Mouse (Mus musculus) 3134 (cell line): ENCODE data around the gene Casp7.
"Not testable (repeated sequence)": the region's sequence is repeated elsewhere in the genome, so short reads cannot be mapped to it uniquely, and the experiment has no call there.

Experiments used
- DNase-seq: peaks from one replicate; pipeline ENCODE4 v3.0.0-alpha.2; 2011; ENCODE audit warnings: low spot score; ENCODE audit not compliant: insufficient read length; ENCODE audit errors: extremely low read depth

Gene Casp7

GRCm38 (mm10) chr19:56396669-56397621, at the start of gene Casp7:
Gene Casp7 (plus strand): TSS chr19:56397129.
- DNase-seq: peak; percentile 83

- no peak for DNase-seq
These were observed 47.6 kb upstream of the Casp7 start for GRCm38 (mm10) chr19:56349295-56349694.

- DNase-seq: peak; percentile 85
These were observed 43.2 kb upstream of the Casp7 start for GRCm38 (mm10) chr19:56353689-56354088.

GRCm38 (mm10) chr19:56355201-56355600, 41.7 kb upstream of the Casp7 start:
- no peak for DNase-seq

- peak; percentile 58 for DNase-seq
These were observed 40.2 kb upstream of the Casp7 start for GRCm38 (mm10) chr19:56356480-56357373.

- not testable (repeated sequence) for DNase-seq
These were observed 39.6 kb upstream of the Casp7 start for GRCm38 (mm10) chr19:56357374-56357708.

DNA sequence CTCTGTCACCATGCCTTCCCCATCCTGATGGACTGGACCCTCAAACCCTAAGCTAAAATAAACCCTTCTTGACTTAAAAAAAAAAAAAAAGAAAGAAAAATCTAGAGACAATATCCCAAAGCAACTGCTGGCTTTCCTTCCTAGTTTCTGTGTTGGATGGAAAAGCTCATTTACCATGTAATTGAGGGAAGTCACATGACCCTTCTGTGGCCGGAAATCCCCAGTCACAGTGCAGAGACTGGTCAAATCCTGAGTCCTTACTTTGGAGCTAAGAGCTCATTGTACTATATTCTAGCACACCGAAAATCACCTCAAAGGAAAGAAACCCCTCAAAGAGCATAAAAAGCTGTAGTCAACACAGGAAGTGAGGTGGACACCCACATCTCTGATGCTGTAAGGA, 38.0 kb upstream of the Casp7 start:
- no peak for DNase-seq

GRCm38 (mm10) chr19:56363721-56364460, 33.0 kb upstream of the Casp7 start:
- DNase-seq: no peak

DNA sequence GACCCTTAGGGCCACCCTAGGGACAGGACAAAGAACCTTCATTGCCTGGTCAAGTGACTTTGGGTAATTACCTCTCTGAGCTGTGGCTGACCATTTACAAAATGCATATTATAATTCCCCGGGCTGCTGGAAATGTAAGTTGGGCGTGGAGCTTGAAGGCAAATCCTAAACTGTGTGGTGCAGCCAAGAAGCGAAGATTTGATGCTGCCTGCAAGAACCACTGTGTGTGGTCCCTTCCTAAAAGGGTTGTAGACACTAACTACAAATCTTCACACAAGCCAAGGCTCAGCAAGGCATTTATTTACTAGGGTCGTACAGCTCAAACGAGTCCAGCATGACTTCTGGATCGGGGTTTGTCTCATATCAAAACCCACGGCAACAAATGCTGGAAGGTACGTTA, 32.4 kb upstream of the Casp7 start:
- DNase-seq: no peak

DNA sequence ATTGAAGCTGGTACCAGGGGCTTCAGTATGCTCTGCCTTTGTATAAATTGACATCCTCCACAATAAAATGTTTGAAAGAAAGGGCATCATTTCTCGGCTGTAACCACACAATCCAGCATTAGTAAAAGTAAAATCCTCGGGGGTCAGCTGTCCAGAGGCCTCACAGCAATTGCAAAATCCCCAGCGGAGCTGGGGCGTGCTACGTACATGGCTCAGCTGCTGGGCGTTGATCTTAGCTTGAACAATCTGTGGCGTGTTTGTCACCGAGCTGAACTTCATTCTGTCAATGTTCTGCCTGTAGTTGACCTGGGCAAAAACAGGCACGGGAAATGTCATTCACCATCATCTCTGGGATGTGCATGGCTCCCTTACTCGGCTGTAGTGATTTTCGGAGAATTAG, 30.8 kb upstream of the Casp7 start:
- no peak for DNase-seq

DNA sequence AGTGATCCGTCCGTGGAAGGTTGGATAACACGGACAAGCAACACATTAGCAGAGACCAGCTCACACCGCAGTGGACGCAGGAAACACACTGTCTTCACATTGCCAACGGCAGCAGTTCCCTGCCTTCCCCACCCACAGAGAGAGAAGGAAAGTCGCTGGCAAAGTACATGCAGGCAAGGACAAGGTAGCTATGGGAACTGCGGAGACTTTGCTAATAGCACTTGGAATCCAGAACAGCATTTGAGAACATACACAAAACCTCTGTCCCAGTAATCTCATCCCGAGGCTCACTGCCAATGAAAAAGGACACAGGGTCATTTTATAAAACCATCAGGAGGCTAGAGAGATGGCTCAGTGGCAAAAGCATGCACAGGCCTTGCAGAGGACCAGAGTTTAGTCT, 30.3 kb upstream of the Casp7 start:
- no peak for DNase-seq

- DNase-seq: peak; percentile 53
These were observed 29.2 kb upstream of the Casp7 start for GRCm38 (mm10) chr19:56367778-56368177.

DNA sequence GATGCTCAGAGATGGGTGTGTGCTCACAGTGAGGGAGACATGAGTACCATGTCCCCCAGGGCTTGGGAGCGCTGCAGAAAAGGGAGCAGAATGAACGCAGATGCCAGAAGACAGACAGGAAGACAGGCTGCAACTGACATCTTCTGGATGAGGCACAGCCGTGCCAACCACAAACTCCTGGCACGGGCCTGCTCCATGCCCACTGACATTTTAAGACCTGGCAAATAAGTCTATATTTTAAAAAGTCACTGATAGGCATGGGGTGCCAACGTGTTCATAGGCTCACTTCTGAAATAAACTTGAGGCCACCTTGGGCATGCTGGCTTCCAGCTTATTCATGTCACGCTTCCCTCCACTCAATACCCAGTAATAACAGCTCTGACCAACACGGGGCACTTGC, 28.0 kb upstream of the Casp7 start:
- DNase-seq: no peak

DNA sequence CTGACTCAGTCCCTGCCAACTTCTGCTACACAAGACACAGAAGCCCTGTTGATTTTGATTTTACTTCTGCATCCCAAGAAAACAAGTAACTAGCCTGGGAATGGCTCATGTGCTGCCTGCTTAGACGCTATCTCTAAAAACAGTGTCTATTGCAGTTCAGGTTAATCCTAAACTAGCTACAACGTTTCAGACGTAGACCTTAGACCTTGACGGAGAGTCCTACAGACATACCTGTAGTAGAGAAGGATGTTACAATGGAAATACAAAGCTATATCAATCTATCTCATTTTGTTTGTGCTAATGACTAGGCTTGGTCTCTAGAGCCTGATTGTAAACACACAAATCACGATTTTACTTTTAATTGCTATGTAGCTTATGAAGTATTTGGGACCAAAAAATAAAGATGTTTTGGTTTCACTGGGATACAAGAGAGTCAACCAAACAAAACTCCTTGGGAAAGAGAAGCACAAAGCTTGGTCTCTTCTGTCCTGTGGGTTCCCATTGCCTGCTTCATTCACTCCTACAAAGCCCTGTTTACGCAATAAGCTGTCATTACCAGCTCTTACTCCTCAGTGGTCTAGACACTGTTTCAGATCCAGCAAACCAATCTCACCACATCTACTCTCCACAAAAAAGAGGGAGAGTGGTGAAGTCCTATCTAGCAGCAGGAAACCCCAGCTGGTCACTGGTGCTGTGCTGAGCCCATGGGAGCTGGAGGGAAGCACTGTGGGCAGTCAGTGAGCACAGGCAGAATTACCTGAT, 26.4 kb upstream of the Casp7 start:
- no peak for DNase-seq

- DNase-seq: no peak
These were observed 24.7 kb upstream of the Casp7 start for GRCm38 (mm10) chr19:56372226-56372625.

- no peak for DNase-seq
These were observed 23.7 kb upstream of the Casp7 start for GRCm38 (mm10) chr19:56373246-56373645.

- DNase-seq: peak; percentile 86
These were observed 22.9 kb upstream of the Casp7 start for GRCm38 (mm10) chr19:56374011-56374410.

DNA sequence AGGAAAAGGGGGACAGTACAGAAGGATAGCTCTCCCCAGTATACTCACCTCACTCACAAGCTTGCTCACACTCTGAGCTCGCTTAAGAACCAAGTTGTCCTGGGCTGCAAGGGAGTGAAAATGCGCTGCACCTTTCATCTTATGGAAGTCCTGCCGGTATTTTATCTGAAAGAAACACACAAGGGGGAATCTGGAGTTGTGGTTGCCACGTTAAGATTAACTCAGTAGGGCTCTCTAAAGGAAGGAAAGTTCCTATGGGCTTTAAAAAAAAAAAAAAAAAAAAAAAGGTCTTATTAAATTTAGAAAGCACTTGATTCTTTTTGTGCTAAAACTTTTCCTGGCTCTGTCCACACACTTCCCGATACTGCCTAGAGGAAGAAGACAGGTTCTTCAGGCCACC, 18.9 kb upstream of the Casp7 start:
- no peak for DNase-seq

DNA sequence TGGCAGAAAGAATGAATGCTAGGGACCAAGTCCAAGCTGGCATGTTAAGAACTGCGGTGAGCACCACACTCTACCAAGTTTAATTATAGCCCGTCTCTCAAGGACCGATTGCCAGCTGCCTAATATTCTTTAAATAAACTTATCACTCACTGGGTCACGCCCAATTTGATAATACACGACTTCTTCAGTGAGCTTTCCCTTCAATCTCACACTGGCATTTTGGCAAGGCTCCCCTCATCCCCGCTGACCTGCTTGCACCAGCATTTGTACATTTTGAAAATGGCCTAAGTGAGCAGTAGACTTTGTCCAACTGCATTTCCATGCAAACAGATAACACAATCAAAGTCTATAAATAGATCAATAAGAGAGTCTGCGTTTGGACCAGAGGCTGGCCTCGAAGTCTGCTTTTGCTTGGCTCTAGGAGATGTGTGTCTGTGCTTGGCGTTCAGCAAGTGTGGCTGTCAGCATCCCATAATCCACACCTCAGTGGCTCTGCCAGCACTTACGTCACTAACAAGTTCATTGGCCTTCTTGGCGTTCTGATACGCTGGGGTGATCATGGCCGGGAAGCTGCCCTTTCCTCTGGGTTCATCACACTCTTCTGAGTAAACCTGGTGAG, 18.3 kb upstream of the Casp7 start:
- no peak for DNase-seq

- DNase-seq: no peak
These were observed 16.6 kb upstream of the Casp7 start for GRCm38 (mm10) chr19:56380341-56380740.
